Mouse (Mus musculus) midbrain, postnatal 0 days (tissue): ENCODE data around the gene Tex14. TPM values are rescaled to one million over a fixed set of nuclear protein-coding genes. Genes with fewer than 3 reads are reported as not detected.
"Not testable (repeated sequence)": the region's sequence is repeated elsewhere in the genome, so short reads cannot be mapped to it uniquely, and the experiment has no call there.

ENCODE experiments used
- ATAC-seq: fragments of 200-750 bp; cut with Nextera tagmentation; 2 replicates; pipeline ENCODE4 v1.8.0; 2017; ENCODE audit warnings: moderate number of reproducible peaks, mild to moderate bottlenecking, moderate TSS enrichment, moderate library complexity; ENCODE audit not compliant: low FRiP score
- DNase-seq: peaks from one replicate; pipeline ENCODE4 v3.0.0-alpha.2; 2015; ENCODE audit warnings: low spot score
- H3K27ac ChIP-seq: fragments of 300-500 bp; sonication (generic); 2 replicates; pipeline ENCODE4 v1.5.1; 2014; ENCODE audit warnings: low read depth, mild to moderate bottlenecking, low read length, mixed read lengths
- H3K27me3 ChIP-seq: fragments of 300-500 bp; sonication (generic); 2 replicates; pipeline ENCODE4 v1.6.1; 2014; ENCODE audit warnings: low read length, control low read depth, mixed read lengths; ENCODE audit not compliant: insufficient read depth
- H3K36me3 ChIP-seq: fragments of 300-500 bp; sonication (generic); 2 replicates; pipeline ENCODE4 v1.6.1; 2014; ENCODE audit warnings: low read length, control low read depth, mixed read lengths; ENCODE audit not compliant: insufficient read depth
- H3K4me1 ChIP-seq: fragments of 300-500 bp; sonication (generic); 2 replicates; pipeline ENCODE4 v1.6.1; 2014; ENCODE audit warnings: mild to moderate bottlenecking, control low read depth, antibody characterized with exemption, low read length, mixed read lengths; ENCODE audit not compliant: insufficient read depth
- H3K4me2 ChIP-seq: fragments of 300-500 bp; sonication (generic); 2 replicates; pipeline ENCODE4 v1.6.1; 2014; ENCODE audit warnings: low read depth, mild to moderate bottlenecking, low read length, mixed read lengths; ENCODE audit not compliant: poor library complexity, severe bottlenecking
- H3K4me3 ChIP-seq: fragments of 300-500 bp; sonication (generic); 2 replicates; pipeline ENCODE4 v1.5.1; 2014; ENCODE audit warnings: low read depth, mild to moderate bottlenecking, low read length, moderate library complexity
- H3K9ac ChIP-seq: fragments of 300-500 bp; sonication (generic); replicated peaks from 2 replicates; pipeline ENCODE4 v1.6.1; 2014; ENCODE audit warnings: mild to moderate bottlenecking, low read length, moderate library complexity, mixed read lengths; ENCODE audit not compliant: poor library complexity, severe bottlenecking
- H3K9me3 ChIP-seq: fragments of 300-500 bp; sonication (generic); 2 replicates; pipeline ENCODE4 v1.6.1; 2016; ENCODE audit warnings: low read length, control low read depth
- CTCF ChIP-seq: IDR thresholded peaks from 2 replicates; pipeline ENCODE4 v1.5.1; 2016; ENCODE audit warnings: antibody characterized with exemption, mild to moderate bottlenecking
- WGBS: fragments of 180-500 bp; shearing (Covaris S2); extraction: QIAGEN DNeasy Blood & Tissue Kit; methylation state at CpG from one replicate; pipeline ENCODE4 v1.1.7; 2014; 5-methylcytosine and 5-hydroxymethylcytosine counted together
- polyA plus RNA-seq: library from polyadenylated mRNA; unstranded; fragments of >200 nt; fragmentation: Nextera tagmentation; extraction: Ambion mirVana; gene quantifications from 2 replicates; pipeline ENCODE4 v1.2.1, GENCODE M21; 2015
- total RNA-seq: library from RNA; depleted of rRNA; stranded (reverse); fragments of >200 nt; gene quantifications from 2 replicates; pipeline ENCODE4 v1.2.3, GENCODE M21; 2014

Tex14 gene
- total and polyA plus RNA-seq, 2 experiments from 2014 or later = 0.35 to 0.66 TPM

DNA sequence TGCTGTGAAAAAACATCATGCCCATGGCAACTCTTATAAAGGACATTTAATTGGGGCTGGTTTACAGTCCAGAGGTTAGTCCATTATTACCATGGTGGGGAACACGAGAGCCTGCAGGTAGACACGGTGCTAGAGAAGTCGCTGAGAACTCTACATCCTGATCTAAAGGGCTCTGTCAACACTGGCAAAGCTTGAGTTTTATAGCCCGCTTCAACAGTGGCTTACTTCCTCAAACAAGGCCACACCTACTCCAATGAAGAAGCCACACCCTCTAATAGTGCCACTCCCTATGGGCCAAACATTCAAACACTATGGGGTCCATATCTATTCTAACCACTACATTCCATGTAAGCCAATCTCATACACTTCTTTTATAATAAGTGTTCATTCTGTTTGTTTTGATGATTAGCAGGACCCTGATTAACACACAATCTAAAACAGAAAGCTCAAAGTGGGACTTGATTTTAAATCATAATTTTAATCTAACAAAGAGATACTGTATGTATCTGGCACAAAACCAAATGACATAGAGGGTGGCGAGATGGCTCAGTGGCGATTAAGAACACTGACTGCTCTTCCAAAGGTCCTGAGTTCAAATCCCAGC lies 61.2 kb downstream of the Tex14 start:
- Histone ChIP-seq H3K9ac (no peak overlapping the region), H3K27me3 (no peaks in the 10 kb centered on the region), H3K27ac (no peak overlapping the region), H3K4me3 (no peak overlapping the region), H3K36me3 (no peaks in the 10 kb centered on the region), H3K4me1 (no peaks in the 10 kb centered on the region), H3K9me3 (no peaks in the 10 kb centered on the region), H3K4me2 (no peak overlapping the region)
- ATAC-seq (no peak), DNase-seq (no peak)
- TF ChIP-seq CTCF = no peak
- WGBS = 79% methylated on average over 6 of the region's 6 CpGs

DNA sequence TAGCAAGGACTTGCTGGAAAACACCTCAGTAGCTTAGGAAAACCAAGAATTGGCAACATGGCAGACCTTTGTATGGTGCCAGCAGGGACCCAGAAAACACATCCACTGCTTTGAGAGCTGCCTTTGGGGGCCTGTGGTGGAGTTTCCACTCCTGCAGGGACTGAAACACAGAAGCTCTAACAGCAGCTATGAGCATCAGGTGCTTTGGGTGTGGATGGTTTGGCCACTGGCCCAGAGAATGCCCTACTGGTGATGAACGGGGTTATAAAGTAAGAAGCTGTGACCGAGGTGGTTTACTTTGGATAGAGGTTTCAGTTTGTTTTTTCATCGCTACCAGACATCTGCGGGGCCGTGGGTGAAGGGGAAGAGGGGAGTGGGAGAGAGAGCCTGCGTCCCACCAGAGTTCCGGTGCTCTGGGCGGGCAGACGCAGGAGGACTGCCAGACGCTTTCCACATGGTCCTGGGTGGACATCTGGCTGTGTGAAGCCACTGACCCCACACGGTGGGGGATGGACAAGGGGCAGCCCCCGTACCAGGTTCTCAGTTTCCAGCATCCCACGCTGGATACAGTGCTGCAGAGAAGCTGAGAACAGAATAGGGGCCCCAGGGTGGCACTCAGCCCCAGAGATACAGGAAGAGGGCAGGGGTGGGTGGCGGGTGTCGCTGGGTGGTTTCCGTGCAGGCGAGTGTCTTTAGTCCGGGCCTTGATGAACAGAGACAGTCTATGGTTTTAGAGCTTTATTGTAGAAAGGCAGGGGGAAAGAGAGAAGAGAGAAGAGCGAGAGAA lies 62.8 kb downstream of the Tex14 start:
- ATAC-seq (no peak), DNase-seq (no peak)
- no peaks in the 10 kb centered on the region for H3K4me1 ChIP-seq
- no peaks in the 10 kb centered on the region for H3K27me3 ChIP-seq
- H3K27ac ChIP-seq = no peak overlapping the region
- no peak for TF ChIP-seq CTCF
- no peak overlapping the region for H3K9ac ChIP-seq
- 64% methylated on average over 19 of the region's 19 CpGs for WGBS
- H3K36me3 ChIP-seq = no peaks in the 10 kb centered on the region
- no peaks in the 10 kb centered on the region for H3K9me3 ChIP-seq
- no peak overlapping the region for H3K4me3 ChIP-seq
- no peak overlapping the region for H3K4me2 ChIP-seq

DNA sequence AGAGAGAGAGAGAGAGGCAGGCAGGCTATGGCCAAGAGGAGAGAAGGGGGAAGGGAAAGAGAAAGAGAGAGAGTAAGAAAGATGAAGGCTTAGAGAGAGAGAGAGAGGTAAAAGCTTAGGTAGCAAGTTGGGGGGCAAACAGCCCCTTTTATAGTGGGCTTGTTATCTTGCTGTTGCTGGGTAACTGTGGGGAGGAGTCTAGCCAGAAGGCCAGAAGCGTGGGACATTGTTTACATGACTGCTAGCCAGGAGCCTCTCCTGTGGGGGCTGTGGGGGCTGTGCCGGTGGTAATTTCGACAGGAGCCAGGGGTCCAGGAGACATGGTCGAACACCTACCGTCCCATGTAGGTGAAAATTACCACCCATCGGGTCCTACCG lies 63.4 kb downstream of the Tex14 start:
- no peak overlapping the region for H3K4me3 ChIP-seq
- no peak for TF ChIP-seq CTCF
- H3K4me1 ChIP-seq = no peaks in the 10 kb centered on the region
- no peak for DNase-seq
- H3K27me3 ChIP-seq = no peaks in the 10 kb centered on the region
- H3K9ac ChIP-seq = no peak overlapping the region
- H3K36me3 ChIP-seq = no peaks in the 10 kb centered on the region
- no peaks in the 10 kb centered on the region for H3K9me3 ChIP-seq
- no peak overlapping the region for H3K27ac ChIP-seq
- H3K4me2 ChIP-seq = no peak overlapping the region
- WGBS = 59% methylated on average over 7 of the region's 7 CpGs
- no peak for ATAC-seq

DNA sequence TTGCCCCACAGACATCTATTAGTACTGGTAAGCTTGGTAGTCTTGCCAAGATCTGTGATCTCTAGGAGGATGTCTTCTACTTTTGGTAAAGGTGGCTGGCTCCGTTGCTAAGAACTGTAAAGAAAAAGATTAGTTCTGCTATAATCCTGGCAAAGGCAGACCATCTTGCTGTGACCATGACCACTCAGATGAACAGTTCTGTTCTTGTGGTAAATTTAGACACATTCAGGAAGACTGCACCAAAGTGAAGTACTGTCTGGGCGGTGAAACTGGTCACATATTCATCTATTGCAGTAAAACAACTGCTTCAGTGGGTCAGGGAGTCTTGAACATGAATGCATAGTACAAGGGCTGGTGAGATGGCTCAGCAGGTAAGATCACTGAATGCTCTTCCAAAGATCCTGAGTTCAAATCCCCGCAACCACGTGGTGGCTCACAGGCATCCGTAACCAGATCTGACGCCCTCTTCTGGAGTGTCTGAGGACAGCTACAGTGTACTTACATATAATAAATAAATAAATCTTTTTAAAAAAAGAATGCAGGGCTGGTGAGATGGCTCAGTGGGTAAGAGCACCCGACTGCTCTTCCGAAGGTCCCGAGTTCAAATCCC lies 63.9 kb downstream of the Tex14 start:
- H3K36me3 ChIP-seq = no peaks in the 10 kb centered on the region
- WGBS = 78% methylated on average over 9 of the region's 9 CpGs
- no peak overlapping the region for H3K4me3 ChIP-seq
- no peak for TF ChIP-seq CTCF
- no peak for DNase-seq
- no peak overlapping the region for H3K27ac ChIP-seq
- H3K9me3 ChIP-seq = no peaks in the 10 kb centered on the region
- H3K9ac ChIP-seq = no peak overlapping the region
- no peak overlapping the region for H3K4me2 ChIP-seq
- no peaks in the 10 kb centered on the region for H3K27me3 ChIP-seq
- ATAC-seq = no peak
- H3K4me1 ChIP-seq = no peaks in the 10 kb centered on the region

DNA sequence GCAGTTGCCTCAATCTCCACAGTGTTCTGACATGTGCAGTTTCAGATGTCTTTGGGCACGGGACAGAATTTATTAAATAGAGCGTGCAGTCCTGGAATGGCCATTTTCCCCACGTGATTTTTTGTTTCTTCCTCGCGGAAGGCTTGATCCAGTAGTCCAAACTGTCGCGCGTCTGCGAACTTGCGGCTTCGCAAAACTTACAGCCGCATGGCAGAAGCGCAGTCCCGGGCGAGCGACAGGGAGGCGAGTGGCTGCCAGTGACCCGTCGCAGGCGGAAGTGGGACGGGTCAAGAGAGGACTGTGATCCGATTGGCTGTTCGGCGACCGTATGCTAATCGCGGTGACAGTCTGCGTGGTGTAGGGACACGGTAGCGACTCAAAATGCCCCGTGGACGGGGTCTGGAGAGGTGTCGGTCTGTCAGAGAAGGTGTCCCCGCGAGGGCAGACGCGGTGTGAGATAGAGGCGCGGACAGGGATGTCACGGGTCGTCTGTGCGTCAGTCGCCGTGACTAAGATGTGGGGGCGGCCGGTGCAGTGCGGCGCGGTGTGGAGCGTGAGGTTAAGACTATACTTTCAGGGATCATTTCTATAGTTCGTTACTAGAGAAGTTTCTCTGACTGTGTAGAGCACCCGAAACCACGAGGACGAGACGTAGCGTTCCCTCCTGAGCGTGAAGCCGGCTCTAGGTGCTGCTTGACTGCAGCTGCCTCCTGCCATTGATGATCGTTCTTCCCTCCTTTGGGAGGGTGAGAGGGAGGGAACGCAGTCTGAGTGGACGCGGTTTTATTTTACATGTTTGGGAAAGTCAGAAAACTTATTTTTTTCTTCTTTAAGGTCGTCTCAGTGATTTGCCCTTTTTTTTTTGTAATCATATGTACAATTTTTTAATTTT lies 66.2 kb downstream of the Tex14 start:
- not testable (repeated sequence) for H3K9ac ChIP-seq
- H3K27ac ChIP-seq = peak overlapping the region; percentile 26; the same call in 1 of the 2 replicates
- WGBS = 1% methylated on average over 25 of the region's 63 CpGs

DNA sequence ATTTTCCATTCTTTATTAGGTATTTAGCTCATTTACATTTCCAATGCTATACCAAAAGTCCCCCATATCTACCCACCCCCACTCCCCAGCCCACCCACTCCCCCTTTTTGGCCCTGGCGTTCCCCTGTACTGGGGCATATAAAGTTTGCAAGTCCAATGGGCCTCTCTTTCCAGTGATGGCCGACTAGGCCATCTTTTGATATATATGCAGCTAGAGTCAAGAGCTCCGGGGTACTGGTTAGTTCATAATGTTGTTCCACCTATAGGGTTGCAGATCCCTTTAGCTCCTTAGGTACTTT lies 66.8 kb downstream of the Tex14 start:
- not testable (repeated sequence) for H3K36me3 ChIP-seq, H3K27ac ChIP-seq, H3K4me2 ChIP-seq, DNase-seq, H3K4me3 ChIP-seq, H3K27me3 ChIP-seq, H3K9me3 ChIP-seq, H3K4me1 ChIP-seq, H3K9ac ChIP-seq
- peak; percentile 9; the same call in 1 of the 2 replicates for ATAC-seq
- WGBS = 0% methylated on average over 1 of the region's 3 CpGs

More for the DNA sequence above, 66.2 kb downstream of the Tex14 start:
- DNase-seq (peak; percentile 70), ATAC-seq (peak; percentile 98)
- Histone ChIP-seq H3K4me2 (peak overlapping the region; percentile 48), H3K4me3 (peak overlapping the region; percentile 23; the same call in 1 of the 2 replicates)
- not testable (repeated sequence) for H3K27me3 ChIP-seq, H3K9me3 ChIP-seq, H3K36me3 ChIP-seq, H3K4me1 ChIP-seq

DNA sequence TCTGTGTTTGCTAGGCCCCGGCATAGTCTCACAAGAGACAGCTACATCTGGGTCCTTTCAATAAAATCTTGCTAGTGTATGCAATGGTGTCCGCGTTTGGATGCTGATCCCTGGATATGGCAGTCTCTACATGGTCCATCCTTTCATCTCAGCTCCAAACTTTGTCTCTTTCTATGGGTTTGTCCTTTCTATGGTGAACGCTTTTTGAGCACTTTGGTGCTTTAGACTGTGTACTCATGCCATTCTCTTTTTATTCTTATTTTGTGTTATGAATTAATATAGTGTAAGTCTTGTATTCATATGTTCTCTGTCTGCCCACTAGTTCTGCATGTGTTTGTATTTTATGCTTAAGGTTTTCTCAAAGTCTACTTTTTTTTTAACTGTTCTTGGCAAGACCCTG lies 67.2 kb downstream of the Tex14 start:
- DNase-seq, H3K9me3 ChIP-seq, H3K27ac ChIP-seq, H3K27me3 ChIP-seq, H3K36me3 ChIP-seq, H3K9ac ChIP-seq, H3K4me3 ChIP-seq, ATAC-seq, H3K4me2 ChIP-seq, H3K4me1 ChIP-seq: not testable (repeated sequence)
- 27% methylated on average over 3 of the region's 4 CpGs for whole genome bisulfite sequencing

DNA sequence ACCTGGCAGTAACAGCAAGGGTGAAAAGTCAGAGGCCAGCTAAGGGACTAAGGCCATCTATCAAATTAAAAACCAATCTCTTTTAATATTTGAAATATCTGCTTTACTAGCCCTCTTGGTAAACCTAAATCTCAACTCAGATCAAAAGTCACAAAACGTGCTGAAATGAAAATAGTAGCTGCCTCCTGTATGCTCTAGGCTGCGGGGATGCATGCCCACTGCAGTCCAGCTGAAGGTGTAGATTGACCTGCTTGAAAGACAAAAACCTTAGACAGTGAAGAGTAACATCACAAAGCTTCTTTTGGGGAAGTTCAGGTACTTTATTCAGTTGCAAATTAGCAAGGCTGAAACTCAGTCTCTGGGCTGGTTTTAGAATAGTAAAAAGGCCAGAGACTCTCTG lies 74.3 kb downstream of the Tex14 start:
- WGBS = 84% methylated on average over 2 of the region's 2 CpGs

More for the DNA sequence above, 74.3 kb downstream of the Tex14 start:
- H3K4me1 ChIP-seq, DNase-seq, H3K27ac ChIP-seq, H3K9ac ChIP-seq, H3K4me3 ChIP-seq, ATAC-seq, H3K9me3 ChIP-seq, H3K36me3 ChIP-seq, H3K4me2 ChIP-seq, H3K27me3 ChIP-seq: not testable (repeated sequence)
